Mouse (Mus musculus) neutrophil, adult 5-6 weeks (primary cell): ENCODE results near the gene 4930507D05Rik. TPM values are rescaled to one million over a fixed set of nuclear protein-coding genes. Genes with fewer than 3 reads are reported as not detected.
"Not testable (repeated sequence)": the region's sequence is repeated elsewhere in the genome, so short reads cannot be mapped to it uniquely, and the experiment has no call there.

Experiments used
- ATAC-seq: fragments of 151-379, 151-347 bp; 2 replicates; pipeline ENCODE4 v1.8.0; 2017; ENCODE audit warnings: mild to moderate bottlenecking, moderate TSS enrichment; ENCODE audit not compliant: insufficient number of reproducible peaks, poor library complexity, low FRiP score, severe bottlenecking; ENCODE audit errors: extremely low read depth
- total RNA-seq: library from RNA; stranded (forward); fragments of 200-1000 nt; gene quantifications from 2 replicates; pipeline ENCODE4 v1.2.3, GENCODE M21; 2017

Gene 4930507D05Rik
- total RNA-seq, 1 experiment from 2014 or later = 0.23 TPM

DNA sequence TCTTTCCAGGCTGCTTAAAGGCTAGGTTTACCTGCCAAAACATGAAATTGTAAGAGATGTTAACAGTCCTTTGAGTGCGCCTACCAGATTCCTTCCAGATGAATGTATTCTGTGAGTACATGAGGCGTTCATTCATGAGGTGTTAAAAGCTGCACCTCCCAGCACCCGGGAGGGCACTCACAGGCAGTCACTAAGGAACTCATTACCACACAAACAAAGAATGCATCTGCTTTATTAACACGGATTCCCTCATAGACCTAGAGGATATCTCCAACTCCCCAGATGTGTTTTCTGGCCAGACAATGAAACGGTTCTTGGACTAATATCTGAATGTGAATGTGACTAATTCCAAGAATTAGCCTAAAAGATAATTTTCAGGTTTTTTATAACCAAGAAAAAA lies 21.8 kb downstream of the 4930507D05Rik start:
- ATAC-seq = no peak

GRCm38 (mm10) chr10:62474944-62475343 lies 25.7 kb downstream of the 4930507D05Rik start:
- ATAC-seq = no peak

GRCm38 (mm10) chr10:62476980-62477379 lies 27.7 kb downstream of the 4930507D05Rik start:
- ATAC-seq = no peak

DNA sequence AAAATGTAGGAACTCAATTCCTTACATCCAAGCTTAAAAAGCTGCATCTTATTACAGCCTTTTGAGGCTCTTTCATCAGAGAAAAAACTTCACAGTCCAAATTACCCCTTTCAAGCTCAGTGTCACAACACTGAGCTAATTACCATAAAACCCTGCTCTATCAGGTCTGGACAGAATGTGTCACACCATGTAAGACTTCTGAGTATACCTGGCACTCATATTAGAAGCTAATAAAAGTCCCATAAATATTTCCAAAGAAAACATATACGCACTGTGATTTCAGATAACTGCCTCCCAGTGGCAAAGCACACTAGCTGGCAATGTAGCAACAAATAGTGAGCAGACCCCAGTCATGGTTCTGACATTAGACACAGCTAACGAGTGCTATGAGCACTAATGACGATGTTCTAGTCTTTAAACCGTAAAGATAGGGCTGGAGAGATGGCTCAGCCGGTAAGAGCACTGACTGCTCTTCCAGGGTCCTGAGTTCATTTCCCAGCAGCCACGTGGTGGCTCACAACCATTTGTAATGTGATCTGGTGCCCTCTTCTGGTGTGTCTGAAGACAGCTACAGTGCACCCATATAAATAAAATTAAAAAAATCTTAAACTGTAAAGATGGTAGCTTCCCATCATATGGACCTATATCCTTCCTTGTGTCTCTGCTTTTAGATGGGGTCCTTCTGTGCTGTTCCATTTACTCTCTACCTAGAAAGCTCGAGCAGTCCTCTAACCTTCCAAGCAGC lies 32.0 kb downstream of the 4930507D05Rik start:
- no peak for ATAC-seq

GRCm38 (mm10) chr10:62485878-62486582 lies 36.7 kb downstream of the 4930507D05Rik start:
- ATAC-seq = no peak

- ATAC-seq = peak; percentile 69
These were observed 37.5 kb downstream of the 4930507D05Rik start, which contains the start of gene Vps26a for GRCm38 (mm10) chr10:62486618-62487415. Vps26a (minus strand) TSS chr10:62486805.

GRCm38 (mm10) chr10:62488266-62488665 lies 39.0 kb downstream of the 4930507D05Rik start:
- no peak for ATAC-seq

- not testable (repeated sequence) for ATAC-seq
These were observed 42.4 kb downstream of the 4930507D05Rik start for GRCm38 (mm10) chr10:62491681-62492080.

DNA sequence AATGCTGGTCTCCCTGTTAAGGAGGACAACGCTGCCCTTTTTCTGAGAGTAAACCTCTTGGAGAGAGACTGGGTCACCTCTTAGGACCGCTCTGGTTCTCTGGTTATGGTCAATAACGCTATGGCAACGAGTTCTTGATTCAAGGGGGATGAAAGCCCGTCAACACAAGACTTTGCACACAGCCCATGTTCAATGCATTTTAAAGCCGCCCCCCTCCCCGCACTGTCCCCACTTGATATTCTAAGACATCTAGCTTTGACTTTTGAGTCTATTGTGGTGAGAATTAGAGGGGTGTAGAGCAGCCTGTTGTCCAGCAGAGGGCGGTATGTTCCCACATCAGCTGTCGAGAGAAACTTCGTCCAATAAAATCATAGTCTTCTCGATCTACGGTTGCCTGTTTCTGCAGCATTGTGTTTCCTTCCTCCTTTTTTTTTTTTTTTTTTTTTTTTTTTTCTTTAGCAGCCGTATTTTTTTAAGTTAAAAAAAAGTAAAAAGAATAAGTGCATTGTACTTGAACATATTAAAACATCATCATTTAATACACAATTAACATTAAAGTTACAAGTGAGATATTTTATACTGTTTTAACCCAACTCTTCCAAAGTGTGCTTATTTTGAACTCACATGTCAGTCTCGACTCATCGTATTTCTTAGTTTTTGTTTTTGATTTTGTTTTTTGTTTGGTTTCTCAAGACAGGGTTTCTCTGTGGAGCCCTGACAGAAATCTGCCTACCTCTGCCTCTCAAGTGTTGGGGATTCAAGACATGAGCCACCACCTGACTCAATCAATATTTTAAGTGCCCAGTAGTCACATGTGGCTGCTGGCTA lies 51.0 kb downstream of the 4930507D05Rik start:
- ATAC-seq = peak; percentile 54

Other genes starting within 250 kb of the 4930507D05Rik start
- 0.23 TPM in 1 of 2 replicates, not detected in the other for gene Tspan15, start 218.2 kb upstream of the 4930507D05Rik start, total RNA-seq
- not detected in 2 replicates for gene Tacr2, start 197.1 kb upstream of the 4930507D05Rik start, total RNA-seq
- 37.8 and 43.8 TPM in 2 replicates for gene Hk1, start 69.6 kb upstream of the 4930507D05Rik start, total RNA-seq
- gene Hkdc1, start 27.0 kb upstream of the 4930507D05Rik start, total RNA-seq = not detected in 2 replicates
- gene Supv3l1, start 249 bp downstream of the 4930507D05Rik start, total RNA-seq = 15.5 and 17.5 TPM in 2 replicates
- gene Vps26a, start 37.3 kb downstream of the 4930507D05Rik start, total RNA-seq = 54.8 and 64.8 TPM in 2 replicates
- 2,014 and 2,052 TPM in 2 replicates for gene Srgn, start 78.0 kb downstream of the 4930507D05Rik start, total RNA-seq
- gene Kif1bp, start 129.0 kb downstream of the 4930507D05Rik start, total RNA-seq = 27.3 and 33.1 TPM in 2 replicates
- gene Ddx21, start 152.8 kb downstream of the 4930507D05Rik start, total RNA-seq = 80.7 and 87.6 TPM in 2 replicates
- 107 and 116 TPM in 2 replicates for gene Ddx50, start 201.7 kb downstream of the 4930507D05Rik start, total RNA-seq